Mouse (Mus musculus) thymus, adult 2 months (tissue): ENCODE measurements around the gene Tns4.

Experiments
- CTCF ChIP-seq: fragments of 200-500 bp; IDR thresholded peaks from 2 replicates; pipeline ENCODE4 v1.5.1; 2012; ENCODE audit warnings: mild to moderate bottlenecking, control low read depth, low read length, moderate library complexity, borderline replicate concordance; ENCODE audit not compliant: control insufficient read depth, poor library complexity, insufficient read depth; ENCODE audit errors: extremely low read depth
- POLR2A ChIP-seq: fragments of 200-500 bp; IDR thresholded peaks from 2 replicates; pipeline ENCODE4 v1.6.1; 2012; ENCODE audit warnings: mild to moderate bottlenecking, low read length, control low read depth, moderate library complexity; ENCODE audit not compliant: control insufficient read depth, poor library complexity, insufficient read depth; ENCODE audit errors: extremely low read depth

- TF ChIP-seq CTCF (no peak), POLR2A (no peak)
Observed at GRCm38 (mm10) chr11:99096417-99096816, 7.3 kb upstream of the Tns4 start.
